Mouse (Mus musculus) myocyte (in vitro differentiated cells): ENCODE data around the gene Socs4.

Source experiments
- CEBPB ChIP-seq: IDR thresholded peaks from 2 replicates; pipeline ENCODE4 v1.6.1; 2011; ENCODE audit warnings: mild to moderate bottlenecking, moderate library complexity; ENCODE audit not compliant: poor library complexity, insufficient read depth, severe bottlenecking
- E2F4 ChIP-seq: IDR thresholded peaks from one replicate; pipeline ENCODE4 v1.6.1; 2011; ENCODE audit warnings: mild to moderate bottlenecking, control low read depth, moderate library complexity; ENCODE audit not compliant: insufficient read depth
- MAX ChIP-seq: IDR thresholded peaks from one replicate; pipeline ENCODE4 v1.6.1; 2011; ENCODE audit warnings: low read depth, mild to moderate bottlenecking, control low read depth
- MYOD1 ChIP-seq, 3 experiments: IDR thresholded peaks; one replicate each; pipeline ENCODE4 v1.6.1; 2011; ENCODE audit warnings: control low read depth in 2 of 3, low read depth in 2 of 3, mild to moderate bottlenecking in 2 of 3, moderate library complexity in 1 of 3; ENCODE audit not compliant: insufficient read length in 2 of 3, control insufficient read depth in 1 of 3
- MYOG ChIP-seq, 3 experiments: IDR thresholded peaks; one replicate each; pipeline ENCODE4 v1.6.1; 2011; ENCODE audit warnings: control low read depth in 2 of 3, low read depth in 2 of 3, mild to moderate bottlenecking in 2 of 3; ENCODE audit not compliant: insufficient read length in 2 of 3, control insufficient read depth in 1 of 3, insufficient read depth in 1 of 3
- POLR2A ChIP-seq: IDR thresholded peaks from one replicate; pipeline ENCODE4 v1.6.1; 2011; ENCODE audit warnings: low read depth, mild to moderate bottlenecking, control low read depth, moderate library complexity; ENCODE audit not compliant: insufficient read length
- POLR2AphosphoS2 ChIP-seq: IDR thresholded peaks from one replicate; pipeline ENCODE4 v1.6.1; 2011; ENCODE audit warnings: low read depth, control low read depth; ENCODE audit not compliant: insufficient read length
- REST ChIP-seq: IDR thresholded peaks from one replicate; pipeline ENCODE4 v1.6.1; 2011; ENCODE audit warnings: mild to moderate bottlenecking, control low read depth, moderate library complexity; ENCODE audit not compliant: insufficient read depth, insufficient read length
- SRF ChIP-seq: IDR thresholded peaks from one replicate; pipeline ENCODE4 v1.6.1; 2011; ENCODE audit warnings: low read depth; ENCODE audit not compliant: control insufficient read depth, insufficient read length
- TCF12 ChIP-seq: IDR thresholded peaks from one replicate; pipeline ENCODE4 v1.6.1; 2011; ENCODE audit warnings: mild to moderate bottlenecking, control low read depth; ENCODE audit not compliant: poor library complexity, insufficient read depth, severe bottlenecking
- TCF3 ChIP-seq: IDR thresholded peaks from one replicate; pipeline ENCODE4 v1.6.1; 2011; ENCODE audit warnings: low read depth, control low read depth; ENCODE audit not compliant: insufficient read length
- USF1 ChIP-seq: IDR thresholded peaks from one replicate; pipeline ENCODE4 v1.6.1; 2011; ENCODE audit warnings: low read depth, mild to moderate bottlenecking, control low read depth, moderate library complexity

DNA sequence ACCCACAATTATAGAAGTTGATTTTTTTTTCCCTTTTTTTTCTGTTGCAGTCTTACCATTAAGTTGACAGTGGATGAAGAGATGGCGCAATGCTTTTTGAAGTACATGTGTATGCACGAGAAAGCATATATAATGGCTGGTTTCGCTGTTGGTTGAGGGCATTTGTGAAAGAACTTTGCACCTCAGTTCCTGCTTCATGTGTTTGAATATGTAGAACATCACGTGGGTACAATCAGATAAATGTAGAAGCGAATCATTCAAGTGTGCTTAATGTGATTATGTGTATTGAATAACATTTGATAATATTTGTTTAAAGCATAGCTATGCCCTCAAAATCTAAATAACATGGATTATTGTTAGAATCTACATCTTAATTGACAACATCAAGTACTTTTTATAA is 42.6 kb downstream of the Socs4 start:
- TF ChIP-seq POLR2A = no peak
- TF ChIP-seq MYOG (IDR thresholded peaks at IDR 0.05; ENCODE audit: control insufficient read depth in 1 of 3, insufficient read depth in 1 of 3, insufficient read length in 2 of 3, low read depth in 2 of 3) = no peak
- TF ChIP-seq USF1 = no peak
- no peak for TF ChIP-seq MAX
- no peak for TF ChIP-seq CEBPB
- TF ChIP-seq POLR2AphosphoS2 = no peak
- no peak for TF ChIP-seq TCF12
- no peak for TF ChIP-seq MYOD1 (IDR thresholded peaks at IDR 0.05; ENCODE audit: control insufficient read depth in 1 of 3, insufficient read length in 2 of 3, low read depth in 2 of 3)
- no peak for TF ChIP-seq TCF3
- TF ChIP-seq E2F4 = no peak
- TF ChIP-seq SRF = no peak
- no peak for TF ChIP-seq REST
